Mouse (Mus musculus): ENCODE measurements at regions not wholly inside any gene's neighbourhood (a gene's known extent, or its start where the extent isn't known, plus 50 kb on each side); places are given as distances from the start of the nearest gene placed in this dataset.
"Not testable (repeated sequence)": the region's sequence is repeated elsewhere in the genome, so short reads cannot be mapped to it uniquely, and the experiment has no call there.

- no peak overlapping the region for H3K4me3 ChIP-seq
- H3K4me2 ChIP-seq (replicated peaks): no peak overlapping the region
- no peaks in the 10 kb centered on the region for H3K9me3 ChIP-seq
- H3K4me1 ChIP-seq: no peaks in the 10 kb centered on the region
- no peak overlapping the region for H3K9ac ChIP-seq
- H3K36me3 ChIP-seq: no peaks in the 10 kb centered on the region
- ATAC-seq (ENCODE audit: low FRiP score, low read depth): peak; percentile 77
- 13% methylated on average over 4 of the region's 4 CpGs for WGBS
- H3K27ac ChIP-seq: no peak overlapping the region
- no peaks in the 10 kb centered on the region; the same call in 1 of the 2 replicates for H3K27me3 ChIP-seq
Observed at GRCm38 (mm10) chr17:69563165-69563564, 124.0 kb downstream of the Akain1 start.

- H3K9ac ChIP-seq; H3K4me1 ChIP-seq; H3K4me3 ChIP-seq; H3K4me2 ChIP-seq (replicated peaks); H3K9me3 ChIP-seq; H3K27ac ChIP-seq; ATAC-seq (ENCODE audit: low FRiP score, low read depth); H3K36me3 ChIP-seq; H3K27me3 ChIP-seq: not testable (repeated sequence)
- 42% methylated on average over 8 of the region's 8 CpGs for WGBS
Observed at GRCm38 (mm10) chr17:69571070-69571669, 132.0 kb downstream of the Akain1 start.

GRCm38 (mm10) chr17:69590553-69590952 lies 151.4 kb downstream of the Akain1 start:
- H3K9me3 ChIP-seq: no peaks in the 10 kb centered on the region
- no peaks in the 10 kb centered on the region for H3K4me1 ChIP-seq
- no peak for ATAC-seq (ENCODE audit: low FRiP score, low read depth)
- no peaks in the 10 kb centered on the region for H3K36me3 ChIP-seq
- H3K27ac ChIP-seq: no peak overlapping the region
- H3K9ac ChIP-seq: no peak overlapping the region
- no peaks in the 10 kb centered on the region for H3K27me3 ChIP-seq
- 70% methylated on average over 4 of the region's 4 CpGs for WGBS
- no peak overlapping the region for H3K4me2 ChIP-seq (replicated peaks)
- no peak overlapping the region for H3K4me3 ChIP-seq

DNA sequence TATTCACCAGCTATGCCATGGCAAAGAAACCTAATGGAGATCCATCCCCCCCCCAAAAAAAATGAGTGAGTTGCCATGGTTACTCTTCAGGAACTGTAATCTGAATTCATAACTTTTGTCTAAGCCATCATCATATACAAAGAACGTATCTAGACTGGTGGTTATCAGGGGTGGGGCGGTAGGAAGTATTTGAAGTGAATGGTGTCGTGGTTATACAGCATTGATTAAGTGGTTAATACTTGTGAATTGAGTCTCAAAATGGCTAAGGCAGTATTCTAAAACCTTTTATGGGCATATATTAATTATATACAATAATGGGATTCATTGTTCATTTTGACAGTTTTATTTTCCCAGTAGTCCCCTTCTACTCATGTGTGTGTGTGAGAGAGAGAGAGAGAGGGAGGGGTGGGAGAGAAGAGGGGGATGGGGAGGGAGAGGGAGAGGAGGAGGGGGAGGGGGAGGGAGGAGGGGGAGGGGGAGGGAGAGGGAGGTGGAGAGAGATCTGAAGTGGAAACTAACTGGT lies 158.7 kb downstream of the Akain1 start:
- Histone ChIP-seq H3K4me3 (no peak overlapping the region), H3K9ac (no peak overlapping the region), H3K4me1 (no peaks in the 10 kb centered on the region), H3K36me3 (no peaks in the 10 kb centered on the region), H3K4me2 (replicated peaks) (no peak overlapping the region), H3K27me3 (no peaks in the 10 kb centered on the region), H3K9me3 (no peaks in the 10 kb centered on the region), H3K27ac (no peak overlapping the region)
- 81% methylated on average over 3 of the region's 3 CpGs for WGBS
- ATAC-seq (ENCODE audit: low FRiP score, low read depth): no peak

- Histone ChIP-seq H3K9ac (no peak overlapping the region), H3K36me3 (no peaks in the 10 kb centered on the region), H3K27me3 (no peaks in the 10 kb centered on the region), H3K4me2 (replicated peaks) (no peak overlapping the region), H3K4me1 (no peaks in the 10 kb centered on the region), H3K27ac (no peak overlapping the region), H3K9me3 (no peaks in the 10 kb centered on the region), H3K4me3 (no peak overlapping the region)
- WGBS: 89% methylated on average over 5 of the region's 5 CpGs
- no peak for ATAC-seq (ENCODE audit: low FRiP score, low read depth)
Observed at GRCm38 (mm10) chr17:69598461-69598860, 159.3 kb downstream of the Akain1 start.

DNA sequence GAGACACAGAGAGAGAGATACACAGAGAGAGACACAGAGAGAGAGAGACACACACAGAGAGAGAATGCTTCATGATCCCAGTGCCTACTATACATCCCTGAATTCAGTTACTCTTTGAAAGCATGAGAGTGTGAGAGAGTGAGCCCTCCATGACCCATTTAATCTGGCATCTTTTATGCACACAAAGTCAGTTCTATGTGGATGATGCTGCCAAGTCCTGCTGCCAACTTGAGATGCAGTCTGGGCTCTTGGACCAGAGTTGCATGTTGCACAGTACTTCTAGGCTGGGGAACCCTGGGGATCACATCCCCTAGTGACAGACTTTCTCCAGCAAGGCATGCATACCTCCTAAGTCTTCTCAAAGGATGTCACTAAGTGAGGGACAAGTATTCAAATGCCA lies 164.5 kb downstream of the Akain1 start:
- Histone ChIP-seq H3K27ac (no peak overlapping the region), H3K4me1 (no peaks in the 10 kb centered on the region), H3K9ac (no peak overlapping the region), H3K36me3 (no peaks in the 10 kb centered on the region), H3K4me2 (replicated peaks) (no peak overlapping the region), H3K27me3 (no peaks in the 10 kb centered on the region), H3K4me3 (no peak overlapping the region), H3K9me3 (no peaks in the 10 kb centered on the region)
- ATAC-seq (ENCODE audit: low FRiP score, low read depth): no peak

DNA sequence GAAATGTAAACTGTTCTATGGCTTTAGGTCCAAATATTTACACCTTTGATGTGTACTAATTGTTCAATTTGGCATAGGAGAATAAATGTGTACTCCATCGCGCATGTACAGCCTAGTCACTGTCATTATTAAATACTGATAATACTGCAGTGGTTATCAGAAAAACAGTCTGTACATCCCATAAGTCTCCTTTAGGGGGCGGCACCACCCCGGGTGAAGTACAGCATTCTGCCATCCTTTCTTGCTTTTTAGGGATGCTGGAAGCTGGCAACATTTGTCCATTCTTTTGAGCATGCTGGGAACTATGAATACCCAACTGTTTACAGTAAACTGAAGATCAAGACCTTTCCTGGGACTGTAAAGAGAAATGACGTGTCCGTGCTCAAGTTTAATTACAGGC lies 165.6 kb downstream of the Akain1 start:
- no peak overlapping the region for H3K27ac ChIP-seq
- H3K4me3 ChIP-seq: no peak overlapping the region
- H3K4me2 ChIP-seq (replicated peaks): no peak overlapping the region
- no peaks in the 10 kb centered on the region for H3K36me3 ChIP-seq
- no peak for ATAC-seq (ENCODE audit: low FRiP score, low read depth)
- H3K27me3 ChIP-seq: no peaks in the 10 kb centered on the region
- no peaks in the 10 kb centered on the region for H3K4me1 ChIP-seq
- WGBS: 63% methylated on average over 6 of the region's 6 CpGs
- H3K9ac ChIP-seq: no peak overlapping the region
- no peaks in the 10 kb centered on the region for H3K9me3 ChIP-seq

DNA sequence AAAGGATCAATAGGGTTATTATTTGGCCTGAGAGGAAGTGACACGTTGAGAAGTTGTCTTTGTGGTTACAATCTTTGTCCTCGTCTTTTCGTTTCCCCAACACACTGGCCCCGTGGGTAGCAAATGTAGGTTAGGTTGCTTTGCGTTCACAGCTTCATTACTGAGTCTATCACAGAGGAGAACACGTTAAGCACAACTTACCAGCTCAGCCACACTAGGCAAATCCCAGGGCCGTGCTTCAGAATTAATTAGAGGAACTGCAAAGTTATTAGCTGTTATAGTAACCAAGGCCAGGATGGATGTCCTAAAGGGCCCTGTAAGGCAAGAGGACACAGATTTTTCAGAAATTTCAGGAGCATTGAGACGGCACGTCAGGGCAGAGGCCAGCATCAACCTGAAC lies 166.3 kb downstream of the Akain1 start:
- no peak overlapping the region for H3K4me3 ChIP-seq
- WGBS: 71% methylated on average over 9 of the region's 9 CpGs
- ATAC-seq (ENCODE audit: low FRiP score, low read depth): no peak
- H3K9me3 ChIP-seq: no peaks in the 10 kb centered on the region
- no peaks in the 10 kb centered on the region for H3K27me3 ChIP-seq
- H3K27ac ChIP-seq: no peak overlapping the region
- no peaks in the 10 kb centered on the region for H3K36me3 ChIP-seq
- no peak overlapping the region for H3K9ac ChIP-seq
- H3K4me1 ChIP-seq: no peaks in the 10 kb centered on the region
- H3K4me2 ChIP-seq (replicated peaks): no peak overlapping the region

- no peak overlapping the region for H3K4me3 ChIP-seq
- no peak overlapping the region for H3K9ac ChIP-seq
- H3K36me3 ChIP-seq: no peaks in the 10 kb centered on the region
- WGBS: 63% methylated on average over 3 of the region's 3 CpGs
- no peaks in the 10 kb centered on the region for H3K4me1 ChIP-seq
- no peak overlapping the region for H3K27ac ChIP-seq
- H3K4me2 ChIP-seq (replicated peaks): no peak overlapping the region
- no peaks in the 10 kb centered on the region for H3K27me3 ChIP-seq
- H3K9me3 ChIP-seq: no peaks in the 10 kb centered on the region
- no peak for ATAC-seq (ENCODE audit: low FRiP score, low read depth)
Observed at GRCm38 (mm10) chr17:69631411-69631810, 192.3 kb downstream of the Akain1 start.

- H3K27ac ChIP-seq; H3K27me3 ChIP-seq; H3K9ac ChIP-seq; H3K4me2 ChIP-seq (replicated peaks); H3K9me3 ChIP-seq; ATAC-seq (ENCODE audit: low FRiP score, low read depth); H3K4me3 ChIP-seq; H3K4me1 ChIP-seq; H3K36me3 ChIP-seq: not testable (repeated sequence)
- WGBS: 82% methylated on average over 2 of the region's 2 CpGs
Observed at GRCm38 (mm10) chr17:69650496-69650895, 211.4 kb downstream of the Akain1 start.

- no peak overlapping the region for H3K4me3 ChIP-seq
Observed at GRCm38 (mm10) chr17:69654586-69654985, 215.5 kb downstream of the Akain1 start.

DNA sequence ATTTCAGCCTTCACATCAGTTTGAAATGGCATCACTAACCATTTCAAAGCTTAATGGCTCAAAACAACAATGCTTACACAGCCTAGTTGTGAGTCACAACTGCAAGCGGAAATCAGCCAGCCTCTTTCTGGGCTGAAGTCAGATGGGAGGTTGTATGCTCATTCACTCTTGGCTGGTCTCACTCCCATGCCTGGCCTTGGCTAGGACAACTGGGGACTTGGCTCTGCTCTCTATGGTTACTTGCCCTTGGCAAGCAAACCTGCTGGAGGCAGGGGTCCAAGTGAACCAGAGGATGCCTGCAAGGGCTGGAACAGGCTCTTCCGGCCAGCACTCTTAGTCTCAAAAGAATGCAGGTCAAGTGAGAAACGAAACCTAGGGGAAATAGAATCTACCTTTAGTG lies 233.4 kb downstream of the Akain1 start:
- ATAC-seq (ENCODE audit: low FRiP score, low read depth): peak; percentile 82; the same call in 1 of the 2 replicates
- no peaks in the 10 kb centered on the region for H3K36me3 ChIP-seq
- 71% methylated on average over 3 of the region's 3 CpGs for WGBS

More at GRCm38 (mm10) chr17:69654586-69654985, 215.5 kb downstream of the Akain1 start:
- Histone ChIP-seq H3K9ac (no peak overlapping the region), H3K36me3 (no peaks in the 10 kb centered on the region), H3K27ac (no peak overlapping the region), H3K4me2 (replicated peaks) (no peak overlapping the region), H3K4me1 (no peaks in the 10 kb centered on the region), H3K27me3 (no peaks in the 10 kb centered on the region), H3K9me3 (0 out of 2 replicates have a peak, but pooled peaks cover 6% of the 10 kb centered on the region)
- 58% methylated on average over 2 of the region's 2 CpGs for WGBS
- no peak for ATAC-seq (ENCODE audit: low FRiP score, low read depth)

DNA sequence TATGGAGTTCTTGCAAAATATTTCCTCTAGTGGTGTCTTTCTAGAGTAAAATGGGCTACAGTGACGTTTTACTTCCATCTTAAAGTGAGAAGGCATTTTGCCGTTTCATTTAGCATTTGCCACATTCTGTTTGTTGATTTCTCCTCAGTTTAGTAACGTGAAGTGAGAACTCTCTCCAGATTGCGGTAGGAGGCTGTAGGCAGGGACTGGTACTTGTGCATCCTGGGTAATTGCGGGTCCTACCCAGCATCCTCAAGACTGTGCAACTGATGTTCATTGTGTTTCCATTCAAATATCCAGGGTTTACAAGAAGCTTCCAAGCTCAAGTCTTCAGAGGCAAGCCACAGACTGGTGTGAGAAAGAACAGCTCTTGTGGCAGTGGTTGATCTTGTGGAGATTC lies 244.0 kb downstream of the Akain1 start:
- H3K9ac ChIP-seq: no peak overlapping the region
- H3K4me3 ChIP-seq: no peak overlapping the region
- H3K4me1 ChIP-seq: no peaks in the 10 kb centered on the region
- H3K27me3 ChIP-seq: no peaks in the 10 kb centered on the region
- no peak overlapping the region for H3K4me2 ChIP-seq (replicated peaks)
- no peak overlapping the region for H3K27ac ChIP-seq
- no peaks in the 10 kb centered on the region for H3K9me3 ChIP-seq
- H3K36me3 ChIP-seq: no peaks in the 10 kb centered on the region
- no peak for ATAC-seq (ENCODE audit: low FRiP score, low read depth)
- WGBS: 84% methylated on average over 5 of the region's 5 CpGs

More for the DNA sequence above, 233.4 kb downstream of the Akain1 start:
- Histone ChIP-seq H3K4me2 (replicated peaks) (no peak overlapping the region), H3K4me1 (no peaks in the 10 kb centered on the region), H3K27me3 (no peaks in the 10 kb centered on the region), H3K4me3 (no peak overlapping the region), H3K9me3 (no peaks in the 10 kb centered on the region), H3K27ac (no peak overlapping the region), H3K9ac (no peak overlapping the region)
